Mouse (Mus musculus): ENCODE measurements around the gene Pced1b. TPM values are rescaled to one million over a fixed set of nuclear protein-coding genes. Genes with fewer than 3 reads are reported as not detected.
A peak's percentile ranks its signal among the peaks of the same experiment; 100 is the strongest.

The Pced1b gene
- polyA plus RNA-seq, 1 experiment from 2014 or later, result 10.7 TPM

DNA sequence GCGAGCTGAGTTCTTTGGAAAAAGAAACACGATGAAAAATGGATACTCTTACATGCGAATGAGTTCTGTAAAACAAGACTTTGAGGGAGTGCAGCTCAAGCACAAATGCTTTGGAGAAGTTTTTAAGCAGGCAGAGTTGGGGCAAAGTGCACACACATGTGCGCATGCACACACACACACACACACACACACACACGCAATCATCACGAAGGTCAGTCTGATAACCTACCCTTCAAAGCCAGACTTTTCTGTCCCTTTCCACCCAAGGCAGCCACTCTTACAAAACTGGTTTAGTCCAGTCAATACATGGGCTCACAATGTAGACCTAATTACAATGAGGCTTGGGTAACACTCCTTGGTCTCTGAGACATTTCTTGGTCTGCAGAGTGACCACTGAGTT lies 12.8 kb upstream of the Pced1b start:
- POLR2A ChIA-PET, result interaction anchor here (1.5 kb wide), 1 partner anchor 37 kb away, joined by 3 read pairs; no protein-coding TSS in a partner anchor
- CTCF ChIA-PET, result interaction anchor here (1.2 to 4.6 kb wide), 2 partner anchors 20 to 430 kb away, joined by 3 to 24 read pairs; no protein-coding TSS in a partner anchor
- TF ChIP-seq CTCF (IDR thresholded peaks at IDR 0.05), result no peak
- no peaks in the 10 kb centered on the region for H3K27me3 ChIP-seq
- in situ Hi-C loops (cut with MboI; ENCODE audit: low pct_unique_long_range_greater_than_20kb), result no loop called here
- ATAC-seq, result no peak
- DNase-seq (ENCODE audit: low read depth, low spot score), result no peak

GRCm38 (mm10) chr15:97235183-97235582 lies 11.7 kb upstream of the Pced1b start:
- in situ Hi-C loops (cut with MboI; ENCODE audit: low pct_unique_long_range_greater_than_20kb), result loop anchor here (5.0 kb wide), 2 partner anchors 38 to 432 kb away; no protein-coding TSS in a partner anchor
- no peaks in the 10 kb centered on the region for H3K27me3 ChIP-seq
- CTCF ChIA-PET, result interaction anchor here (0.8 to 4.6 kb wide), 5 partner anchors 10 to 429 kb away, joined by 3 to 24 read pairs (median 3); no protein-coding TSS in a partner anchor
- ATAC-seq, result no peak
- TF ChIP-seq CTCF (IDR thresholded peaks at IDR 0.05), result peak; percentile 81
- no peak for DNase-seq (ENCODE audit: low read depth, low spot score)
- POLR2A ChIA-PET, result interaction anchor here (0.6 kb wide), 1 partner anchor 100 kb away, joined by 3 read pairs; no protein-coding TSS in a partner anchor

GRCm38 (mm10) chr15:97236943-97237342 lies 10.0 kb upstream of the Pced1b start:
- TF ChIP-seq CTCF (IDR thresholded peaks at IDR 0.05), result peak; percentile 94
- CTCF ChIA-PET, result interaction anchor here (0.7 to 4.6 kb wide), 9 partner anchors 9 to 427 kb away, joined by 3 to 24 read pairs (median 3); no protein-coding TSS in a partner anchor
- POLR2A ChIA-PET, result no interaction called here
- in situ Hi-C loops (cut with MboI; ENCODE audit: low pct_unique_long_range_greater_than_20kb), result loop anchor here (5.0 kb wide), 2 partner anchors 40 to 430 kb away; no protein-coding TSS in a partner anchor
- no peak for DNase-seq (ENCODE audit: low read depth, low spot score)
- H3K27me3 ChIP-seq, result no peaks in the 10 kb centered on the region
- ATAC-seq, result no peak

- ATAC-seq (no peak), DNase-seq (ENCODE audit: low read depth, low spot score) (no peak)
- H3K27me3 ChIP-seq, result no peaks in the 10 kb centered on the region
- ChIA-PET CTCF (interaction anchor here (1.1 to 2.3 kb wide), 3 partner anchors 8 to 336 kb away, joined by 3 to 7 read pairs (median 4); no protein-coding TSS in a partner anchor), POLR2A (no interaction called here)
- no peak for TF ChIP-seq CTCF (IDR thresholded peaks at IDR 0.05)
- in situ Hi-C loops (cut with MboI; ENCODE audit: low pct_unique_long_range_greater_than_20kb), result no loop called here
Observed at GRCm38 (mm10) chr15:97245392-97245791, 1.5 kb upstream of the Pced1b start.

- CTCF ChIA-PET, result interaction anchor here (1.1 to 2.3 kb wide), 3 partner anchors 9 to 335 kb away, joined by 3 to 7 read pairs (median 4); no protein-coding TSS in a partner anchor
- ATAC-seq (no peak), DNase-seq (ENCODE audit: low read depth, low spot score) (no peak)
- no peak for TF ChIP-seq CTCF (IDR thresholded peaks at IDR 0.05)
- POLR2A ChIA-PET, result interaction anchor here (0.7 kb wide), 1 partner anchor 15 kb away, joined by 3 read pairs; no protein-coding TSS in a partner anchor
- in situ Hi-C loops (cut with MboI; ENCODE audit: low pct_unique_long_range_greater_than_20kb), result no loop called here
- H3K27me3 ChIP-seq, result no peaks in the 10 kb centered on the region
Observed at GRCm38 (mm10) chr15:97246256-97246655, 651 bp upstream of the Pced1b start.

- no peaks in the 10 kb centered on the region for H3K27me3 ChIP-seq
- POLR2A ChIA-PET, result interaction anchor here (0.6 kb wide), 1 partner anchor 215 kb away, joined by 3 read pairs; no protein-coding TSS in a partner anchor
- CTCF ChIA-PET, result interaction anchor here (1.4 to 1.6 kb wide), 2 partner anchors 23 to 417 kb away, joined by 4 read pairs; no protein-coding TSS in a partner anchor
- no peak for DNase-seq (ENCODE audit: low read depth, low spot score)
- in situ Hi-C loops (cut with MboI; ENCODE audit: low pct_unique_long_range_greater_than_20kb), result no loop called here
- ATAC-seq, result peak; percentile 46
- TF ChIP-seq CTCF (IDR thresholded peaks at IDR 0.05), result peak; percentile 12
Observed at GRCm38 (mm10) chr15:97247791-97248161, 869 bp downstream of the Pced1b start.

DNA sequence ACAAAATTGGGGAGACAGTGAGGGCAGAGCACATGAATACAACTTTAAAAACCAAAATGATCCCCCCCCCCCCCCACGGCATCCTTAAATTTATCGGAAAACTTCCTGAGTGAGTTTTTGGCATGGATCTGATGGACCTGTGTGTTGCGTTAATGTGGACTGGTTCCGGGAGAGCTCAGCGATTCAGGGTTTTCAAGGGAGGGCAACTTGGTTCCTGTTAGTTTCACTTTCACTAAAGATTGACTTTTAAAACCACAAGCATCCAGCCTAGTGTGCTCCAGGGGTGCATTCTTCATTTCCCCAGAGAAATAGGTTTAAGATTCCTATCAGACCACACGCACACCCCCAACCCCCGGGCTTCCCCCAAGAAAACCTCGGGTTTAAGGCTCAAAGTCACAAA lies 1.4 kb downstream of the Pced1b start:
- CTCF ChIA-PET, result interaction anchor here (1.0 to 1.6 kb wide), 3 partner anchors 9 to 416 kb away, joined by 3 to 4 read pairs (median 4); no protein-coding TSS in a partner anchor
- in situ Hi-C loops (cut with MboI; ENCODE audit: low pct_unique_long_range_greater_than_20kb), result no loop called here
- POLR2A ChIA-PET, result interaction anchor here (0.6 kb wide), 3 partner anchors 51 to 408 kb away, joined by 3 to 6 read pairs (median 3); no protein-coding TSS in a partner anchor
- ATAC-seq, result peak; percentile 29
- H3K27me3 ChIP-seq, result no peaks in the 10 kb centered on the region
- no peak for DNase-seq (ENCODE audit: low read depth, low spot score)
- no peak for TF ChIP-seq CTCF (IDR thresholded peaks at IDR 0.05)

- ChIA-PET CTCF (interaction anchor here (1.0 kb wide), 1 partner anchor 8 kb away, joined by 3 read pairs; no protein-coding TSS in a partner anchor), POLR2A (interaction anchor here (0.7 kb wide), 1 partner anchor 333 kb away, joined by 3 read pairs; no protein-coding TSS in a partner anchor)
- no peaks in the 10 kb centered on the region for H3K27me3 ChIP-seq
- no peak for TF ChIP-seq CTCF (IDR thresholded peaks at IDR 0.05)
- ATAC-seq (no peak), DNase-seq (ENCODE audit: low read depth, low spot score) (no peak)
- in situ Hi-C loops (cut with MboI; ENCODE audit: low pct_unique_long_range_greater_than_20kb), result no loop called here
Observed at GRCm38 (mm10) chr15:97249322-97249721, 2.4 kb downstream of the Pced1b start.

GRCm38 (mm10) chr15:97252493-97253034 lies 5.7 kb downstream of the Pced1b start:
- ATAC-seq, result no peak
- ChIA-PET CTCF (no interaction called here), POLR2A (no interaction called here)
- TF ChIP-seq CTCF (IDR thresholded peaks at IDR 0.05), result no peak
- in situ Hi-C loops (cut with MboI; ENCODE audit: low pct_unique_long_range_greater_than_20kb), result no loop called here
- no peaks in the 10 kb centered on the region for H3K27me3 ChIP-seq
- no peak for DNase-seq (ENCODE audit: low read depth, low spot score)

GRCm38 (mm10) chr15:97254375-97254774 lies 7.5 kb downstream of the Pced1b start:
- ChIA-PET CTCF (interaction anchor here (1.4 kb wide), 1 partner anchor 20 kb away, joined by 3 read pairs; no protein-coding TSS in a partner anchor), POLR2A (no interaction called here)
- no peaks in the 10 kb centered on the region for H3K27me3 ChIP-seq
- peak; percentile 48 for TF ChIP-seq CTCF (IDR thresholded peaks at IDR 0.05)
- in situ Hi-C loops (cut with MboI; ENCODE audit: low pct_unique_long_range_greater_than_20kb), result no loop called here
- DNase-seq (ENCODE audit: low read depth, low spot score) (no peak), ATAC-seq (no peak)

GRCm38 (mm10) chr15:97255800-97256199 lies 8.9 kb downstream of the Pced1b start:
- H3K27me3 ChIP-seq, result no peaks in the 10 kb centered on the region
- POLR2A ChIA-PET, result interaction anchor here (0.6 kb wide), 1 partner anchor 112 kb away, joined by 3 read pairs; no protein-coding TSS in a partner anchor
- ATAC-seq (no peak), DNase-seq (ENCODE audit: low read depth, low spot score) (no peak)
- in situ Hi-C loops (cut with MboI; ENCODE audit: low pct_unique_long_range_greater_than_20kb), result no loop called here
- CTCF ChIA-PET, result no interaction called here
- TF ChIP-seq CTCF (IDR thresholded peaks at IDR 0.05), result no peak

All from Patski (cell line).